Mouse (Mus musculus) bone marrow, adult 2 months (tissue): ENCODE measurements around the gene Sept1. TPM values are rescaled to one million over a fixed set of nuclear protein-coding genes. Genes with fewer than 3 reads are reported as not detected.
"Not testable (repeated sequence)": the region's sequence is repeated elsewhere in the genome, so short reads cannot be mapped to it uniquely, and the experiment has no call there.

Source experiments
- H3K27ac ChIP-seq: fragments of 200-500 bp; 2 replicates; pipeline ENCODE4 v1.5.1; 2012; ENCODE audit warnings: low read depth, mild to moderate bottlenecking, control low read depth, inconsistent platforms, low read length; ENCODE audit not compliant: control insufficient read depth, poor library complexity, insufficient read depth
- H3K4me1 ChIP-seq: fragments of 200-500 bp; 2 replicates; pipeline ENCODE4 v1.6.1; 2011; ENCODE audit warnings: low read length; ENCODE audit not compliant: control insufficient read depth, insufficient read depth
- H3K4me3 ChIP-seq: fragments of 200-500 bp; replicated peaks from 2 replicates; pipeline ENCODE3; 2011; ENCODE audit warnings: mild to moderate bottlenecking, low read depth, low read length, control low read depth; ENCODE audit not compliant: control insufficient read depth
- CTCF ChIP-seq: fragments of 200-500 bp; IDR thresholded peaks from 2 replicates; pipeline ENCODE4 v1.5.1; 2011; ENCODE audit warnings: low read length, control low read depth; ENCODE audit not compliant: control insufficient read depth, insufficient read depth
- POLR2A ChIP-seq: fragments of 200-500 bp; IDR thresholded peaks from 2 replicates; pipeline ENCODE4 v1.6.1; 2011; ENCODE audit warnings: low read depth, mild to moderate bottlenecking, control low read depth, low read length, borderline replicate concordance; ENCODE audit not compliant: control insufficient read depth
- WGBS: fragments of 180-500 bp; shearing (Covaris S2); methylation state at CpG from one replicate; pipeline ENCODE4 v1.1.7; 2018; 5-methylcytosine and 5-hydroxymethylcytosine counted together
- polyA plus RNA-seq: library from polyadenylated mRNA; stranded (reverse); fragments of >200 nt; gene quantifications from 2 replicates; pipeline ENCODE4 v1.2.4, GENCODE M21; 2011; ENCODE audit warnings: low replicate concordance; ENCODE audit not compliant: missing spikeins, insufficient read depth, insufficient read length

The Sept1 gene
- polyA plus RNA-seq, 1 experiment = 153 TPM

GRCm38 (mm10) chr7:127187351-127187750 is 45.6 kb downstream of the Sept1 start:
- TF ChIP-seq POLR2A (no peak), CTCF (no peak)
- Histone ChIP-seq H3K4me3 (no peak overlapping the region), H3K4me1 (no peaks in the 10 kb centered on the region; the same call in 1 of the 2 replicates), H3K27ac (no peak overlapping the region)
- WGBS = 79% methylated on average over 10 of the region's 10 CpGs

GRCm38 (mm10) chr7:127185601-127186000 is 47.3 kb downstream of the Sept1 start:
- Histone ChIP-seq H3K27ac (no peak overlapping the region), H3K4me1 (peaks cover 3% of the 10 kb centered on the region)
- 61% methylated on average over 3 of the region's 3 CpGs for WGBS

DNA sequence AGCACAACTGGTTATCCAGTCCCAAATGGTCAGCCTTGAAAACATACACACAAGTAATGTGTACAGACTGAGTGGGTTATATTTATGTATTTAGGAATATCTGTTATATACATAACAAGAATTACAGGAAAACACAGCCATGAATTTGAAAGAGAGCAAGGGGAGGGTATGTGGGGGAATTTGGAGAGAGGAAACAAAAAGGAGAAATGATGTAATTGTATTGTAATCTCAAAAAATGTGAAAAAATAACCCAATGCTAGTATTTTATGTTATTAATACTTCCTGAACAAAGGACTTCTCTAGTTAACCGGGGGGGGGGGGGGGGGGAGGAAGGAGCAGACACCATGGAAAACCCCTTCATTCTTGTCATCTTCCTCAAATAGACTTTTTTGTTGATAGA is 48.2 kb downstream of the Sept1 start:
- Histone ChIP-seq H3K4me3 (no peak overlapping the region), H3K27ac (no peak overlapping the region), H3K4me1 (peaks cover 6% of the 10 kb centered on the region)
- TF ChIP-seq CTCF (no peak), POLR2A (no peak)
- WGBS = 0% methylated on average over 1 of the region's 1 CpGs

More at GRCm38 (mm10) chr7:127185601-127186000, 47.3 kb downstream of the Sept1 start:
- no peak for TF ChIP-seq POLR2A
- peak; percentile 31; the same call in 1 of the 2 replicates for TF ChIP-seq CTCF
- H3K4me3 ChIP-seq = no peak overlapping the region

GRCm38 (mm10) chr7:127183828-127184227 is 49.1 kb downstream of the Sept1 start:
- Histone ChIP-seq H3K4me3 (no peak overlapping the region), H3K27ac (no peak overlapping the region), H3K4me1 (peaks cover 6% of the 10 kb centered on the region)
- TF ChIP-seq POLR2A (no peak), CTCF (peak; percentile 67)
- WGBS = 57% methylated on average over 6 of the region's 6 CpGs

GRCm38 (mm10) chr7:127183345-127183744 is 49.6 kb downstream of the Sept1 start:
- Histone ChIP-seq H3K27ac (no peak overlapping the region), H3K4me3 (no peak overlapping the region), H3K4me1 (peaks cover 6% of the 10 kb centered on the region)
- WGBS = 50% methylated on average over 8 of the region's 8 CpGs
- TF ChIP-seq CTCF (no peak), POLR2A (no peak)

GRCm38 (mm10) chr7:127181724-127182123 is 51.2 kb downstream of the Sept1 start:
- not testable (repeated sequence) for H3K4me1 ChIP-seq, H3K4me3 ChIP-seq, H3K27ac ChIP-seq
- 32% methylated on average over 3 of the region's 3 CpGs for WGBS

- 20% methylated on average over 2 of the region's 2 CpGs for WGBS
- Histone ChIP-seq H3K4me3 (no peak overlapping the region), H3K27ac (no peak overlapping the region), H3K4me1 (peaks cover 6% of the 10 kb centered on the region)
- TF ChIP-seq CTCF (no peak), POLR2A (no peak)
Observed at GRCm38 (mm10) chr7:127180783-127181182, 52.1 kb downstream of the Sept1 start.

DNA sequence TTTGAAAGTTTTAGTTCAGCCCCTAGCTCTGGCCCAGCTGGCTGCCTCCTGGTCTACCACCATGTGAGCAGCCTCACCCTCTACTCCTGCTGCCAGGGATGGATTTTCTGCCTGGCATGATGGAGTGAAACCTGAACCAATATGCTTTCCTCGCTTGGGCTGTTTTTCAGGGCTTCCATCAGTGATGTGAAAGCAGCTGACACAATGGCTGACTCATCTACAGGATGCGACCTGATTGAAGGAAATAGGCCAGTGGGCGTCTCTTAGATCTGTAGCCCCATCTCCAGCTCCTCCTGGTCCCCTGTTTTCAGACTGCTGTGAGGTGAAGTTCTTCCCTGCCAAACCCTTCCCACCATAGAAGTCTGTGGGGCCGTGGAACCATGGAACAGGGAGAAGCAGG is 56.0 kb downstream of the Sept1 start:
- Histone ChIP-seq H3K27ac (no peak overlapping the region), H3K4me1 (peaks cover 6% of the 10 kb centered on the region), H3K4me3 (no peak overlapping the region)
- 78% methylated on average over 4 of the region's 4 CpGs for WGBS
- TF ChIP-seq POLR2A = no peak
- no peak for TF ChIP-seq CTCF

- 68% methylated on average over 5 of the region's 5 CpGs for WGBS
- H3K4me1 ChIP-seq = peaks cover 2% of the 10 kb centered on the region
- TF ChIP-seq CTCF = no peak
- TF ChIP-seq POLR2A = no peak
- no peak overlapping the region for H3K4me3 ChIP-seq
- H3K27ac ChIP-seq = no peak overlapping the region
Observed at GRCm38 (mm10) chr7:127166501-127166900, 66.4 kb downstream of the Sept1 start.
